Mouse (Mus musculus) liver, postnatal 0 days (tissue): ENCODE results near the gene Mrpl3. TPM values are rescaled to one million over a fixed set of nuclear protein-coding genes. Genes with fewer than 3 reads are reported as not detected.

Source experiments
- ATAC-seq: fragments of 200-750 bp; cut with Nextera tagmentation; 2 replicates; pipeline ENCODE4 v1.8.0; 2017; ENCODE audit warnings: mild to moderate bottlenecking, moderate library complexity
- DNase-seq: peaks from one replicate; pipeline ENCODE4 v3.0.0-alpha.2; 2016
- H3K27ac ChIP-seq: fragments of 300-500 bp; sonication (generic); 2 replicates; pipeline ENCODE4 v1.5.1; 2014; ENCODE audit warnings: antibody characterized with exemption, moderate library complexity, mild to moderate bottlenecking, low read depth
- H3K27me3 ChIP-seq: fragments of 300-500 bp; sonication (generic); 2 replicates; pipeline ENCODE4 v1.6.1; 2014; ENCODE audit warnings: low read length, control low read depth, mixed read lengths; ENCODE audit not compliant: insufficient read depth
- H3K36me3 ChIP-seq: fragments of 300-500 bp; sonication (generic); replicated peaks from 2 replicates; pipeline ENCODE4 v1.6.1; 2014; ENCODE audit warnings: mild to moderate bottlenecking, control low read depth, low read length, moderate library complexity, mixed read lengths; ENCODE audit not compliant: insufficient read depth
- H3K4me1 ChIP-seq: fragments of 300-500 bp; sonication (generic); 2 replicates; pipeline ENCODE4 v1.6.1; 2014; ENCODE audit warnings: antibody characterized with exemption, mild to moderate bottlenecking, control low read depth; ENCODE audit not compliant: insufficient read depth
- H3K4me2 ChIP-seq: fragments of 300-500 bp; sonication (generic); 2 replicates; pipeline ENCODE4 v1.6.1; 2014; ENCODE audit warnings: low read depth, mild to moderate bottlenecking, low read length, moderate library complexity, mixed read lengths
- H3K4me3 ChIP-seq: fragments of 300-500 bp; sonication (generic); 2 replicates; pipeline ENCODE4 v1.5.1; 2014; ENCODE audit warnings: low read depth, low read length
- H3K9ac ChIP-seq: fragments of 300-500 bp; sonication (generic); replicated peaks from 2 replicates; pipeline ENCODE4 v1.6.1; 2014; ENCODE audit warnings: mild to moderate bottlenecking, moderate library complexity
- H3K9me3 ChIP-seq: fragments of 300-500 bp; sonication (generic); 2 replicates; pipeline ENCODE4 v1.6.1; 2016; ENCODE audit warnings: mild to moderate bottlenecking, control low read depth, low read length, mixed read lengths
- CTCF ChIP-seq: sonication (generic); IDR thresholded peaks from 2 replicates; pipeline ENCODE4 v1.5.1; 2016; ENCODE audit warnings: antibody characterized with exemption, low read depth
- EP300 ChIP-seq: IDR thresholded peaks from 2 replicates; pipeline ENCODE4 v1.6.1; 2016; ENCODE audit warnings: antibody characterized with exemption, low read depth, mild to moderate bottlenecking
- WGBS: fragments of 180-500 bp; shearing (Covaris S2); extraction: QIAGEN DNeasy Blood & Tissue Kit; methylation state at CpG from one replicate; pipeline ENCODE4 v1.1.7; 2014; ENCODE audit not compliant: insufficient replicate concordance; 5-methylcytosine and 5-hydroxymethylcytosine counted together
- polyA plus RNA-seq: library from polyadenylated mRNA; unstranded; fragments of >200 nt; fragmentation: Nextera tagmentation; extraction: Ambion mirVana; gene quantifications from 2 replicates; pipeline ENCODE4 v1.2.1, GENCODE M21; 2015

Mrpl3 gene
- polyA plus RNA-seq, 1 experiment from 2014 or later = 39.0 TPM

- H3K4me1 ChIP-seq = no peaks in the 10 kb centered on the region
- no peak overlapping the region for H3K27ac ChIP-seq
- no peaks in the 10 kb centered on the region for H3K9me3 ChIP-seq
- H3K27me3 ChIP-seq = no peaks in the 10 kb centered on the region
- H3K4me3 ChIP-seq = no peak overlapping the region
- DNase-seq (no peak), ATAC-seq (no peak)
- no peak for TF ChIP-seq CTCF
- TF ChIP-seq EP300 = no peak
- peaks cover 51% of the 10 kb centered on the region for H3K36me3 ChIP-seq
- WGBS = 64% methylated on average over 4 of the region's 4 CpGs
- no peak overlapping the region for H3K4me2 ChIP-seq
- H3K9ac ChIP-seq = no peak overlapping the region
Observed at GRCm38 (mm10) chr9:105072991-105073748, 20.1 kb downstream of the Mrpl3 start.

GRCm38 (mm10) chr9:105074851-105075250 lies 21.8 kb downstream of the Mrpl3 start:
- ATAC-seq (no peak), DNase-seq (no peak)
- H3K9me3 ChIP-seq = no peaks in the 10 kb centered on the region
- WGBS = 84% methylated on average over 8 of the region's 8 CpGs
- H3K4me3 ChIP-seq = no peak overlapping the region
- no peak for TF ChIP-seq CTCF
- no peak for TF ChIP-seq EP300
- no peak overlapping the region for H3K9ac ChIP-seq
- no peaks in the 10 kb centered on the region for H3K4me1 ChIP-seq
- H3K36me3 ChIP-seq = peaks cover 50% of the 10 kb centered on the region
- H3K27ac ChIP-seq = no peak overlapping the region
- no peaks in the 10 kb centered on the region for H3K27me3 ChIP-seq
- H3K4me2 ChIP-seq = no peak overlapping the region

DNA sequence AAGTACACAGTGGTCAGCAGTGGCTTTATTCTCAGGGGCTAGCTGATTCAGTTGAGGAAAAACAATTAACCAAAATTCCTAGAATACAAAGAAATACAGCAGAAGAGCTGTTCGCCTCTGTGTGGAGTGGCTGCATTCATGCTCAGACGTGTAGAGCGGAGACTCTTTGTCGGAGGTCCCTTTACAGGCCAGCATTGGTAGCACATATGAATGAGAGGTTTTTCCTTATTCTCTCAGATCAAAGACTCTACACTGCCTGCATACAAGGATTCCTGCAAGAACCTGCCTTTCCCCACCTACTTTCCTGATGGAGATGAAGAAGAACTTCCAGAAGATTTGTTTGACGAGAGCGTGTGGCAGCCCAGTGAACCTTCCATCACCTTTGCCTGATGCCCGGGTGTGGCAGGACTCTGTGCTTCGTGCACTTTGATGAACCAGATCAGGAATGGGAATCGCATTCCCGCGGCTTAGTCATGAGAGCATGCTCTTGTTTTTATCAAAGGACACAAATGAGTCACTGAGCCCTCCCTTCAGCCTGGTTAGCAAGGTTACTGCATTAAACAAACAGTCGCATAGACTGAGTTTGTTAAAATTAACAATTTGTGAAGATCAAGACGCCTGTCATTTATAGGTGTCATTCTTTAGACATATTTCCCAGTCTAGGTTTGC lies 23.9 kb downstream of the Mrpl3 start:
- H3K9ac ChIP-seq = no peak overlapping the region
- H3K36me3 ChIP-seq = peaks cover 42% of the 10 kb centered on the region
- DNase-seq = no peak
- no peak overlapping the region for H3K4me3 ChIP-seq
- no peaks in the 10 kb centered on the region for H3K9me3 ChIP-seq
- H3K27me3 ChIP-seq = no peaks in the 10 kb centered on the region
- TF ChIP-seq EP300 (no peak), CTCF (no peak)
- WGBS = 89% methylated on average over 13 of the region's 13 CpGs
- no peak overlapping the region for H3K4me2 ChIP-seq
- ATAC-seq = no peak
- H3K4me1 ChIP-seq = no peaks in the 10 kb centered on the region
- H3K27ac ChIP-seq = no peak overlapping the region

GRCm38 (mm10) chr9:105078460-105078859 lies 25.4 kb downstream of the Mrpl3 start:
- Histone ChIP-seq H3K9ac (no peak overlapping the region), H3K9me3 (no peaks in the 10 kb centered on the region), H3K4me2 (no peak overlapping the region), H3K27ac (no peak overlapping the region), H3K27me3 (no peaks in the 10 kb centered on the region), H3K36me3 (peaks cover 31% of the 10 kb centered on the region), H3K4me1 (no peaks in the 10 kb centered on the region), H3K4me3 (no peak overlapping the region)
- TF ChIP-seq EP300 (no peak), CTCF (no peak)
- no peak for ATAC-seq
- no peak for DNase-seq
- 86% methylated on average over 4 of the region's 4 CpGs for WGBS

GRCm38 (mm10) chr9:105080246-105080645 lies 27.2 kb downstream of the Mrpl3 start:
- H3K4me1 ChIP-seq = no peaks in the 10 kb centered on the region
- no peak overlapping the region for H3K9ac ChIP-seq
- no peak overlapping the region for H3K4me3 ChIP-seq
- no peak for TF ChIP-seq EP300
- no peak for TF ChIP-seq CTCF
- no peak overlapping the region for H3K27ac ChIP-seq
- no peak overlapping the region for H3K4me2 ChIP-seq
- DNase-seq (no peak), ATAC-seq (no peak)
- 76% methylated on average over 3 of the region's 3 CpGs for WGBS
- H3K27me3 ChIP-seq = no peaks in the 10 kb centered on the region
- peaks cover 15% of the 10 kb centered on the region for H3K36me3 ChIP-seq
- H3K9me3 ChIP-seq = no peaks in the 10 kb centered on the region

GRCm38 (mm10) chr9:105100807-105101570 lies 48.0 kb downstream of the Mrpl3 start:
- no peak overlapping the region for H3K4me3 ChIP-seq
- DNase-seq (no peak), ATAC-seq (no peak)
- no peaks in the 10 kb centered on the region for H3K27me3 ChIP-seq
- no peaks in the 10 kb centered on the region for H3K9me3 ChIP-seq
- WGBS = 36% methylated on average over 15 of the region's 15 CpGs
- H3K27ac ChIP-seq = no peak overlapping the region
- H3K36me3 ChIP-seq = no peaks in the 10 kb centered on the region
- no peak overlapping the region for H3K4me2 ChIP-seq
- TF ChIP-seq EP300 = no peak
- TF ChIP-seq CTCF = no peak
- no peaks in the 10 kb centered on the region for H3K4me1 ChIP-seq
- no peak overlapping the region for H3K9ac ChIP-seq
